Comparison of ENCODE assay signal across 16 mouse cellular contexts in genomic region chr16:7457571-7457970, GRCm38 (mm10).
"Had no signal": no experiment of that assay in that cellular context is flagged by ENCODE, and none has a peak within 500 bp of the region (broad histone marks: within the 10 kb centered on the region; RNA-seq: fewer than 3 reads in every experiment).

No protein-coding gene starts in this region.

- H3K36me3 ChIP-seq: midbrain, embryonic 10.5 days; midbrain, embryonic 12.5 days; neural tube, embryonic 13.5 days; neural tube, embryonic 15.5 days; stomach, embryonic 15.5 days had no signal

- H3K4me2 ChIP-seq: lung, embryonic 14.5 days; neural tube, embryonic 13.5 days; stomach, embryonic 15.5 days had no signal

- H3K9ac ChIP-seq: liver, embryonic 14.5 days; lung, embryonic 14.5 days; neural tube, embryonic 13.5 days; neural tube, embryonic 15.5 days; stomach, embryonic 15.5 days had no signal

- DNase-seq: lung, adult 18-20 months; lung, embryonic 14.5 days; lung, postnatal 10 days; lung, postnatal 4 days; retina, postnatal 1 day; thymus, adult 2 months; thymus, postnatal 25 days; thymus, postnatal 4 days had no signal

- H3K9me3 ChIP-seq: midbrain, embryonic 10.5 days; midbrain, embryonic 12.5 days; neural tube, embryonic 13.5 days; neural tube, embryonic 15.5 days; stomach, embryonic 15.5 days had no signal

- H3K27me3 ChIP-seq: midbrain, embryonic 12.5 days; neural tube, embryonic 13.5 days; neural tube, embryonic 15.5 days; stomach, embryonic 15.5 days had no signal

- H3K27ac ChIP-seq: liver, embryonic 14.5 days; midbrain, embryonic 10.5 days; midbrain, embryonic 12.5 days; neural tube, embryonic 13.5 days; neural tube, embryonic 15.5 days; stomach, embryonic 15.5 days; stomach, postnatal 0 days had no signal

- H3K4me3 ChIP-seq: midbrain, embryonic 12.5 days; myocyte; neural tube, embryonic 13.5 days; neural tube, embryonic 15.5 days; stomach, embryonic 15.5 days had no signal

- H3K4me1 ChIP-seq: neural tube, embryonic 13.5 days; neural tube, embryonic 15.5 days; stomach, embryonic 15.5 days had no signal
